Mouse (Mus musculus): ENCODE results near the gene Grb2. TPM values are rescaled to one million over a fixed set of nuclear protein-coding genes. Genes with fewer than 3 reads are reported as not detected.
A peak's percentile ranks its signal among the peaks of the same experiment; 100 is the strongest.

The Grb2 gene
- polyA plus RNA-seq, 1 experiment from 2014 or later, result 103 TPM

DNA sequence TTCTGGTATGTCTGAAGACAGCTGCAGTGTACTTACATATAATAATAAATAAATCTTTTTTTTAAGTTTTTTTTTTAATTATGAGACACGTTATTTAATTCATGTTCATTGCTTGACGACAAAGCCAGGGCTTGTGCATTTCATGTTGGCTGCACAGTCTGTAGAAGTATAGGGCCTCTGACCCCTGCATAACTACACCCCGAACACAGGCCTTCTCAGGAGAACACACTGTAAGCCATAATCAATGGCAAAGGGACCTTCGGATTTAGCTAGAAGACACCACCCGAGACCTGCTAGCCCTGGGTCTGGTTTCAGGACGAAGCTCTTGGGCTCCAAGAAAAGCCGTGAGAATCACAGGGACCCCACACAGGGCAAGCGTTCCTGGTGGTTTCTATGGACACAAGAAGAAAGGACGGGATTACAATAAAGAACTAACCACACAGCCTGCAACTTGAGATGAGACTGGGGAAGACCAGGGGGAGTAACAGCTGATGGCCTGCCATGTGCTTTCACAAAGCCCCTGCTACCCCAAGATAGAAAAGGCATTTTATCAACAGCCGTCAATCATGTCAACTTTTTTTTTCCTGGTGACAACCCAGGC lies 29.3 kb upstream of the Grb2 start:
- Histone ChIP-seq H3K27me3 (no peaks in the 10 kb centered on the region), H3K9ac (no peak overlapping the region), H3K27ac (peak overlapping the region; percentile 38), H3K36me3 (no peaks in the 10 kb centered on the region), H3K4me3 (no peak overlapping the region), H3K4me2 (no peak overlapping the region), H3K4me1 (replicated peaks) (peaks cover 23% of the 10 kb centered on the region), H3K9me3 (replicated peaks) (no peaks in the 10 kb centered on the region)
- ATAC-seq (replicated peaks; ENCODE audit: insufficient number of reproducible peaks, insufficient read depth, low FRiP score, low read depth), result no peak
- 55% methylated on average over 10 of the region's 10 CpGs for WGBS

DNA sequence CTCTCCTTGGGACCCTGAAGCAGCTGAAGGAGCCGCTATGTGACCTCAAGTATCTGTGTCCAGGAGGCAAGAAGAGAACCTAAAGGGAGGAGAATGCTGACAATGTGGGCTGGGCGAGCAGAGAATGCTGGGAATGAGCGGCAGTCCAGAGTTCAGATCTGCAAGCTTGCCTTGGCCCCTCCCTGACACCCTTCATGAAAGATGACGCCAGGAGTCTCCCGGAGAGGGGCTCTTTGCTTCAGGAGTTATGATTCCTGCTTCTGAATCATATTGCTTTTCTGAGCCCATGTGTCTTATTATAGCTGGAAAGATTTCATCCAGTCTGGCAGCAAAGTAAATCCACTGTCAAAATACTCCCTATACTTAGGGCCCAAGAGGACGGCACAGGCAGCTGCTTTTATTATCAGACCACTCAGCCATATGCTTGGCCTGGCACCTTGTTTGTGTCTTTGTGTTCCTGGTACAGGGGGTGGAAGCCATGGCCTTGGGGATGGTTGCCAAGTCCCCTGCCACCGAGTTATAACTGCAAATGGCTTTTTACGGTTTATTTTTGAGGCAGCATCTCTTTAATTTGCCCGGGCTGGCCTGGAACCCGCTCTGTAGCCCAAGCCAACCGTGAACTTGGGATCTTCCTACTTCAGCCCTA lies 25.8 kb upstream of the Grb2 start:
- 37% methylated on average over 11 of the region's 11 CpGs for WGBS
- H3K9ac ChIP-seq, result no peak overlapping the region
- H3K9me3 ChIP-seq (replicated peaks), result no peaks in the 10 kb centered on the region
- H3K27me3 ChIP-seq, result no peaks in the 10 kb centered on the region
- ATAC-seq (replicated peaks; ENCODE audit: insufficient number of reproducible peaks, insufficient read depth, low FRiP score, low read depth), result no peak; the same call in 1 of the 2 replicates
- peaks cover 23% of the 10 kb centered on the region for H3K4me1 ChIP-seq (replicated peaks)
- H3K36me3 ChIP-seq, result no peaks in the 10 kb centered on the region
- H3K27ac ChIP-seq, result peak overlapping the region; percentile 64
- no peak overlapping the region for H3K4me3 ChIP-seq
- no peak overlapping the region for H3K4me2 ChIP-seq

DNA sequence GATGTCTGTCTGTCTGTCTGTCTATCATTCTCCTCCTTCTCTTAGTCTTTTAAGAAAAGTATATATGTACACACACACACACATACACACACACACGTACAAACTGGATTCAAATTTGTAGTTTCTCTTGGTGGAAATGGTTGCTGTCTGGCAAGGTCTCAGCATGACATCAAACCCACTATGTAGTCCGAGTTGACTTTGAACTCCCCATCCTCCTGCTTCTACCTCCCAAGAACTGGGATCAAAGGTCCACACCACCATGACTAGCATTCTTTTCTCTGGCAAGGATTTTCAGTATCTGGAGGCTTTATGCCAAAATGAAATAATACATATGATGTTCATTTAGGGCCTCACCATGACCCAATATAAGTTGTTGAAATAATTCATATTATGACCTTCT lies 14.8 kb upstream of the Grb2 start:
- Histone ChIP-seq H3K4me3 (no peak overlapping the region), H3K4me1 (replicated peaks) (peaks cover 5% of the 10 kb centered on the region), H3K9me3 (replicated peaks) (no peaks in the 10 kb centered on the region), H3K4me2 (peak overlapping the region; percentile 57; the same call in 1 of the 2 replicates), H3K27ac (peak overlapping the region; percentile 68), H3K27me3 (no peaks in the 10 kb centered on the region), H3K36me3 (no peaks in the 10 kb centered on the region), H3K9ac (no peak overlapping the region)
- 72% methylated on average over 2 of the region's 2 CpGs for WGBS
- no peak for ATAC-seq (replicated peaks; ENCODE audit: insufficient number of reproducible peaks, insufficient read depth, low FRiP score, low read depth)

GRCm38 (mm10) chr11:115722638-115723037 lies 14.2 kb upstream of the Grb2 start:
- WGBS, result 12% methylated on average over 14 of the region's 14 CpGs
- Histone ChIP-seq H3K27me3 (no peaks in the 10 kb centered on the region), H3K4me3 (peak overlapping the region; percentile 20; the same call in 1 of the 2 replicates), H3K27ac (peak overlapping the region; percentile 68), H3K9me3 (replicated peaks) (no peaks in the 10 kb centered on the region), H3K9ac (no peak overlapping the region), H3K36me3 (no peaks in the 10 kb centered on the region), H3K4me1 (replicated peaks) (peaks cover 5% of the 10 kb centered on the region), H3K4me2 (peak overlapping the region; percentile 57)
- 0 out of 2 replicates have a peak, but pooled peaks have one; percentile 47 for ATAC-seq (replicated peaks; ENCODE audit: insufficient number of reproducible peaks, insufficient read depth, low FRiP score, low read depth)

DNA sequence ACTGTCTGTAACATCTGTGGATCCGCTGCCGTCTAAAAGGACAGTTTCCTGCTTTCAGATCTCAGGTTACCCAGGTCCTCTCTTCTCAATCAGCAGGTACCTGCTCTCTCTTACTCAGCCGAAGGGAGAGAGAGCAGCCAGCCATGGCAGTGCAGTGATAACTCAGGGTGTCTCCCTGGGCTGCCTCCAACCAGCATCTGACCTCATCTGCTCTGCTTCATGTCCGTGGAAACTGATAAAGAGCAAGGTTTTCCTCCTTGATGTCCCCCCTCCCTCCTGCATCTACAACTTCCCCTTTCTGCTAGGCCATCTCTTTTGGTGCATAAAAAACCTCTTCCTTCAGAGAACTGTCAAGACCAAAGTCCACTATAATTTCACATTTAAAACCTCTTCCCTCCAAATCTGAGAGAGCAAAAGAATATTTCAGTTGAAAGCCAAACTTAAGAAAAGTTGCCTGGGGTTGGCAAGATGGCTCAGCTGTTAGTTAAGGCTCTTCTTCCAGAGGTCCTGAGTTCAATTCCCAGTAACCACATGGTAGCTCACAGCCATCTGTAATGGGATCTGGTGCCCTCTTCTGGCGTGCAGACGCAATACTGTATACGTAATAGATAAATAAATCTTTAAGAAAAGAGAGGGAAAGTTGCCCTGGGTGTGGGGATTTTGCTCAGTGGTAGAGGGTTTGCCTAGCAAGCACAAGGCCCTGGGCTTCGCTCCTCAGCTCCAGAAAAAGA lies 9.4 kb upstream of the Grb2 start:
- Histone ChIP-seq H3K4me1 (replicated peaks) (peaks cover 2% of the 10 kb centered on the region), H3K27ac (no peak overlapping the region), H3K4me3 (no peak overlapping the region), H3K36me3 (no peaks in the 10 kb centered on the region), H3K9me3 (replicated peaks) (no peaks in the 10 kb centered on the region), H3K27me3 (no peaks in the 10 kb centered on the region), H3K4me2 (no peak overlapping the region), H3K9ac (no peak overlapping the region)
- WGBS, result 47% methylated on average over 8 of the region's 8 CpGs
- ATAC-seq (replicated peaks; ENCODE audit: insufficient number of reproducible peaks, insufficient read depth, low FRiP score, low read depth), result no peak

DNA sequence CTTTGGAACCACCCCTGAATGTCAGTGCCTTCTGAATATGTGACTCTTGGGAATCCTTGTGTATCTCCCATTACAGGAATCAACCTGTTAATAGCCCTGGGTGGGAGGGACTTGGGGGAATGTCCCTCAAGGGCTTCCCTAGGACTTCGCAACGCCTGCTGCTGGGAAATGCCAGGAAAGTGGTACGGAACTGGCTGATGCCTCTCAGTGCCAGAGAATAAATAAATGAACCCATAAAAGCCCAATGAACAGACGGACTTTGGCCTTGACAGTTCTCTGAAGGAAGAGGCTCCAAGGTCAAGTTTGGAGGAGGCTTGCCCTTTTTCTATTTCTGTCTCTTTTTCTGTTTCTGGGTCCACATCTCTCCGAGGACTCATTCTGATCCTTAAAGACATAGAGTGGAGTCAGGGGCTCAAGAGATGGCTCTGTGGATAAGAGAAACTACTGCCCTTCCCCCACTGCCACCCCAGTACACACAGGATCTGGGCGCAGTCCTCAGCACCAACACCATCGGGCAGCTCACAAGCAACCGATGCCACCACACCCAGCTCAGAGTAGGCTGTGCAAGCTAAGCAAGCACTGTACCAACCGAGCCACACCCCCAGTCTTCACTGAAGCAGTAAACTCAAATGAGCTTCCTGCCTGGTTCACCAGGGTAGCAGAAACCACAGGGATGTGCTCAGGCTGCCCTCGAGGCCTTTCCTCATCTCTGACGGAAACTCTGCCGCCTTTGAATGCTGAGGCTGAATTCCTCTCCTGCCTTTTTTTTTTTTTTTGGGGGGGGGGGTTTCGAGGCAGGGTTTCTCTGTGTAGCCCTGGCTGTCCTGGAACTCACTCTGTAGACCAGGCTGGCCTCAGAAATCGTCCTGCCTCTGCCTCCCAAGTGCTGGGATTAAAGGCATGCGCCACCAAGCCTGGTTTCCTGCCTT lies 8.3 kb upstream of the Grb2 start:
- 68% methylated on average over 15 of the region's 15 CpGs for WGBS

DNA sequence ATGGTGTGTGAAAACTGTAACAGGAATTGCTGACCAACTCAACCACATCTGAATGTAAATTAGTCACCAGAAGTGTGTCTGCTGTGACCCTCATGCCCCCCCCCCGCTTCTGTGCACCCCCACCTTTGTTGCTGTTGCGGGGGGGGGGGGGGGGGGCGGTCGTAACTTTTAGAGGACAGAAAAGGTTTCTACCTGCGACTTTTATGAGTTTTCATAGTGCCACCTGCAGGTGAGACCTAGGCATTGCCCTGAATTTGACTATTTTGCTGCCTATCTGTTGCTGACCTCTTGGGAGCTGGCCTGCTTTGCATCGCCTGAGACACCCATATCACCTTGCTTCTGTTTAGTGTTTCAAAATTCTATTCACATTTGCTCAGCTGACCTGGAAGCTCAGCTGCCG lies 6.1 kb upstream of the Grb2 start:
- Histone ChIP-seq H3K4me1 (replicated peaks) (peaks cover 5% of the 10 kb centered on the region), H3K9ac (no peak overlapping the region), H3K36me3 (no peaks in the 10 kb centered on the region), H3K4me3 (no peak overlapping the region), H3K27ac (no peak overlapping the region), H3K4me2 (no peak overlapping the region), H3K9me3 (replicated peaks) (no peaks in the 10 kb centered on the region), H3K27me3 (no peaks in the 10 kb centered on the region)
- 8% methylated on average over 6 of the region's 7 CpGs for WGBS
- ATAC-seq (replicated peaks; ENCODE audit: insufficient number of reproducible peaks, insufficient read depth, low FRiP score, low read depth), result no peak

More for the DNA sequence above, 8.3 kb upstream of the Grb2 start:
- Histone ChIP-seq H3K4me3 (no peak overlapping the region), H3K27ac (no peak overlapping the region), H3K4me2 (no peak overlapping the region), H3K9me3 (replicated peaks) (no peaks in the 10 kb centered on the region), H3K36me3 (no peaks in the 10 kb centered on the region), H3K27me3 (no peaks in the 10 kb centered on the region), H3K4me1 (replicated peaks) (no peaks in the 10 kb centered on the region), H3K9ac (no peak overlapping the region)
- no peak for ATAC-seq (replicated peaks; ENCODE audit: insufficient number of reproducible peaks, insufficient read depth, low FRiP score, low read depth)

GRCm38 (mm10) chr11:115713447-115713846 lies 5.0 kb upstream of the Grb2 start:
- Histone ChIP-seq H3K27ac (no peak overlapping the region), H3K27me3 (no peaks in the 10 kb centered on the region), H3K9ac (no peak overlapping the region), H3K4me1 (replicated peaks) (peaks cover 10% of the 10 kb centered on the region), H3K4me3 (no peak overlapping the region), H3K4me2 (no peak overlapping the region), H3K36me3 (no peaks in the 10 kb centered on the region), H3K9me3 (replicated peaks) (no peaks in the 10 kb centered on the region)
- no peak for ATAC-seq (replicated peaks; ENCODE audit: insufficient number of reproducible peaks, insufficient read depth, low FRiP score, low read depth)
- WGBS, result 95% methylated on average over 3 of the region's 3 CpGs

DNA sequence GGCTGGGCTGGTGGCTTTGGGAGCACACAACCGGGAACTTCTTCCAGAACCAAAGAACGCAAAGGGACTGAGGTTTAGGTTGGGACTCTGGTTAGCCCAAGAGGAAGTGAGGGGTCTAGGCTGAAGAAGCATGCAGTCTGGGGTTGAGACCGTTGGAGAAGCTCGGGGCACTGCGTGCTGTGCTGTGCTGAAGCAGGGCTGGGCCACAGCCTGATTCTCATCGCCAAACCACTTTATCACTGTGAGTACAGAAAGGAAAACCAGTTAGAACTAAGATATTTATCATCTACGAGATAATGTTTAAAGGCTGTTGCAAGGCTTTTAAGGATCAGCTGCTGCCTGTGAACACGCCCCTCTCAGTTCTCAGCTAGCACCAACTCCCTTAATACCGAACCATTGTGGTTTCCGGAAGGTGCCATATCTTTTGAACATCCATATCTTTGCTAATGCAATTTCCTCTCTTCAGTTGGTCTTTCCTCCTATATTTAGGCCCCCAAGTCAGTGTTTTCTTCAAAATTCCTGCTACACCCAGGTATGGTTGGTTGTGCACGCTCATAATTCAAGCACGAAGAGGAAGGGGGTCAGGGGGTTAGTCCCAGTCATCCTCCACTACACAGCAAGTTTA lies 4.4 kb upstream of the Grb2 start:
- no peak for ATAC-seq (replicated peaks; ENCODE audit: insufficient number of reproducible peaks, insufficient read depth, low FRiP score, low read depth)
- WGBS, result 63% methylated on average over 12 of the region's 12 CpGs
- Histone ChIP-seq H3K4me1 (replicated peaks) (peaks cover 10% of the 10 kb centered on the region), H3K9ac (no peak overlapping the region), H3K27ac (0 out of 2 replicates have a peak overlapping the region, but pooled peaks have one; percentile 10), H3K27me3 (no peaks in the 10 kb centered on the region), H3K4me2 (no peak overlapping the region), H3K9me3 (replicated peaks) (no peaks in the 10 kb centered on the region), H3K36me3 (no peaks in the 10 kb centered on the region), H3K4me3 (no peak overlapping the region)

DNA sequence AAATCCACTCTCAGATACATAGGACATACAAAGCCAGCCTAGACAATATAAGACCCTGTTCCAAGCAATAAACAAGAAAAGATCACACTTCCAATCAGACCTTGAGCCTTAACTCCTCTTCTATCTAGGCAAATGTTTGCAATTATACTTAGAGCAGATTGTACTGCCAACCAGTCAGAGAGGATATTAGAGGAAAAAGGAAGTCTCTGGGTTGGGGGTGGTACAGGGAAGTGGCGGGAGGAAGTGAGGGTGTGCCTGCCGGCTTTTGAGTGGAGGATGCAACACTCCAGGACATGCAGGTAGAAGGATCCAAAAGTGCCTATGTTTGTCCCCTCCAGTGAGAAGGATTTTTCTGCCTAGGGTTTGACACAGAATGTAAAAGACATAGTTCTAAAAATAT lies 3.9 kb upstream of the Grb2 start:
- H3K27ac ChIP-seq, result no peak overlapping the region

More for the DNA sequence above, 3.9 kb upstream of the Grb2 start:
- no peak overlapping the region for H3K9ac ChIP-seq
- H3K4me1 ChIP-seq (replicated peaks), result peaks cover 10% of the 10 kb centered on the region
- ATAC-seq (replicated peaks; ENCODE audit: insufficient number of reproducible peaks, insufficient read depth, low FRiP score, low read depth), result no peak
- H3K9me3 ChIP-seq (replicated peaks), result no peaks in the 10 kb centered on the region
- H3K36me3 ChIP-seq, result no peaks in the 10 kb centered on the region
- no peaks in the 10 kb centered on the region for H3K27me3 ChIP-seq
- 48% methylated on average over 2 of the region's 2 CpGs for WGBS
- H3K4me2 ChIP-seq, result no peak overlapping the region
- no peak overlapping the region for H3K4me3 ChIP-seq

Data from heart, embryonic 15.5 days (tissue).